In the genomic region with DNA sequence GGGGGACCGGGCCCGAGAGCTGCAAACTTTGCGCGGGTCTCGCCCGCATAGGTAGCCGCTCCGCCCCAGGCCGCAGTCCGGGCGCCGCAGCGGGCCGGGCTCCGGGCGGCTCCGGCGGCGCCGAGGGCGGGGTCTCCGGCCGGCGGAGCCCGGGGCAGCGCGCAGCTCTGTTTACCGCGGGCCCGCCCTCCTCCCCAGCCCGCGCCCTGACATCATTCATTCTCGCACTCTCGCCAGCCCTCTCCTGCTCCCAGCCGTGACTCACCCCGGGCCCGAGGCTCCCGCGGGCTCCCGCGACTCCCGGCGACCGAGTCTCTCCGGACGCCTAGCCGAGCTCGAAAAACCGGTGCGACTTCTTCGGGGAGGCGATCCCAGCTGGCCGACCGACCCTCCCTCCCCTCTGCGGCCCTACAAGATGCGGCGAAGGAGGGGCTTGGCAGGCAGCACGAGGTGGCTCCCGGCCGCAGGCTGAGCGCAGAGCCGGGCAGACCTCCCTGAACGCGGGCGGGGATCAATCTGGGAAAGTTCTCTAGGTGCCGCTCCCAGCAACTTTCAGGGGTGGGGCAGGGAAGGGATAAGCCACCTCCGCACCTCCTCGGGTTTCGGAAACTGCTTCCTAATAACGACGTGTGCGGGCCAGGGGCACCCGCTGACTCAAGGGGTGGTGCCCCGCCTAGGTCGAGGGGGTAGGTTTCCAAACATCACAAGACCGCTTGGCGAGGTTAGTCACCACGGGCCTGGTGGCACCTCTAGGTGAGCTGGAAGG, we compare ENCODE assay signal across 8 mouse cellular contexts. TPM values are rescaled to one million over a fixed set of nuclear protein-coding genes. Genes with fewer than 3 reads are reported as not detected.
DNase-seq lines count a peak whose midpoint lies in the region; ATAC-seq lines count a peak whose summit lies in the region.

No protein-coding gene starts in this region.

- H3K9ac ChIP-seq in hindbrain, embryonic 16.5 days (ENCODE audit: low read depth, low read length): peak overlapping the region; percentile 81

- H3K9me3 ChIP-seq in hindbrain, embryonic 16.5 days (ENCODE audit: control insufficient read depth, low read length): no peaks in the 10 kb centered on the region
- H3K9me3 ChIP-seq in megakaryocyte, embryonic 14.5 days: peaks cover 3% of the 10 kb centered on the region

- H3K36me3 ChIP-seq in hindbrain, embryonic 16.5 days (ENCODE audit: control insufficient read depth, insufficient read depth, low read length): no peaks in the 10 kb centered on the region
- no peaks in the 10 kb centered on the region for H3K36me3 ChIP-seq in megakaryocyte, embryonic 14.5 days (replicated peaks; ENCODE audit: low read length)

- H3K4me3 ChIP-seq in hindbrain, embryonic 16.5 days (ENCODE audit: low read length): peak overlapping the region; percentile 88
- H3K4me3 ChIP-seq in megakaryocyte, embryonic 14.5 days (replicated peaks): peak overlapping the region; percentile 89

- peak; percentile 91 for ATAC-seq in hindbrain, embryonic 16.5 days
- no peak for ATAC-seq in inflammation-experienced regulatory T-cells, adult 6 months

- DNase-seq in adipocyte (ENCODE audit: low spot score): peak; percentile 76
- DNase-seq in cerebellum, postnatal 14 days: peak; percentile 55 to 65
- peak; percentile 59 to 69 for DNase-seq in gastrocnemius, adult 8-10 months (ENCODE audit: low spot score in 2 of 2)
- DNase-seq in left cerebral cortex, adult 8-10 months (ENCODE audit: low spot score in 2 of 2): peak; percentile 20 to 32
- peak; percentile 38 to 56 for DNase-seq in right cerebral cortex, postnatal 10 days (ENCODE audit: low spot score in 2 of 2)

- WGBS in hindbrain, embryonic 16.5 days: under 1% methylated on average over 55 of the region's 78 CpGs

- peak overlapping the region; percentile 99 for H3K4me2 ChIP-seq in hindbrain, embryonic 16.5 days (ENCODE audit: low read length)

- H3K27ac ChIP-seq in hindbrain, embryonic 16.5 days (ENCODE audit: low read depth, low read length): peak overlapping the region; percentile 54

- H3K4me1 ChIP-seq in hindbrain, embryonic 16.5 days (ENCODE audit: control insufficient read depth, insufficient read depth, low read depth, low read length): peaks cover 6% of the 10 kb centered on the region
- peaks cover 14% of the 10 kb centered on the region for H3K4me1 ChIP-seq in megakaryocyte, embryonic 14.5 days

- peaks cover 15% of the 10 kb centered on the region for H3K27me3 ChIP-seq in hindbrain, embryonic 16.5 days (replicated peaks; ENCODE audit: control insufficient read depth, insufficient read depth, low read length)
- peaks cover 58% of the 10 kb centered on the region for H3K27me3 ChIP-seq in megakaryocyte, embryonic 14.5 days (replicated peaks)

RNA-seq across cellular contexts. Expression of gene Sgms2, which starts 0.9 kb away (rescaled TPM):
- 1 to 10 TPM; 1.0 to 2.3 (median 2.1) TPM for total RNA-seq in gastrocnemius, adult 8-10 months (2022)
- polyA plus RNA-seq in hindbrain, embryonic 16.5 days (2015; fragmentation: Nextera tagmentation; extraction: Ambion mirVana): 2.6 and 3.1 TPM in 2 replicates
- 1 to 10 TPM; 1.6 to 4.5 (median 2.7) TPM for total RNA-seq in left cerebral cortex, adult 8-10 months (2022)
- 0.04 TPM in 1 of 2 replicates, not detected in the other for polyA plus RNA-seq in megakaryocyte, embryonic 14.5 days (2012; ENCODE audit: insufficient read depth, low replicate concordance)
- polyA plus RNA-seq in inflammation-experienced regulatory T-cells, adult 6 months (2017; shearing (Covaris generic)): under 1 TPM in 2 of 3 experiments, not detected in 1; 0.06 to 0.09 TPM

Comparison
In these comparisons a context has a peak if more than half of its experiments do, and no peak if none do; other contexts are left out.
1. DNase-seq: peak in every context shown above with its lines; median percentile 76 in adipocyte; 64 in gastrocnemius, adult 8-10 months; 60 in cerebellum, postnatal 14 days; 47 in right cerebral cortex, postnatal 10 days; 26 in left cerebral cortex, adult 8-10 months.